Mouse (Mus musculus): ENCODE results near the gene Rab10. TPM values are rescaled to one million over a fixed set of nuclear protein-coding genes. Genes with fewer than 3 reads are reported as not detected.

Rab10 gene
- total RNA-seq (2022): 100 to 1,000 TPM; 138 to 152 (median 145) TPM

- DNase-seq (ENCODE audit: low spot score in 2 of 2): peak; percentile 98 to 99
These were observed at the start of gene Rab10 for GRCm38 (mm10) chr12:3309391-3310320. TSS of gene Rab10 (minus strand) at chr12:3309969.

GRCm38 (mm10) chr12:3359302-3359701, 49.5 kb upstream of the Rab10 start:
- DNase-seq (ENCODE audit: low spot score in 2 of 2): peak; percentile 61 to 87

GRCm38 (mm10) chr12:3356824-3357223, 47.1 kb upstream of the Rab10 start:
- DNase-seq (ENCODE audit: low spot score in 2 of 2): no peak

- DNase-seq (ENCODE audit: low spot score in 2 of 2): no peak
These were observed 45.3 kb upstream of the Rab10 start for GRCm38 (mm10) chr12:3355068-3355467.

- DNase-seq (ENCODE audit: low spot score in 2 of 2): no peak
These were observed 42.4 kb upstream of the Rab10 start for GRCm38 (mm10) chr12:3352216-3352615.

GRCm38 (mm10) chr12:3350136-3350535, 40.4 kb upstream of the Rab10 start:
- no peak for DNase-seq (ENCODE audit: low spot score in 2 of 2)

- DNase-seq (ENCODE audit: low spot score in 2 of 2): no peak
These were observed 39.6 kb upstream of the Rab10 start for GRCm38 (mm10) chr12:3349387-3349786.

- DNase-seq (ENCODE audit: low spot score in 2 of 2): no peak
These were observed 37.9 kb upstream of the Rab10 start for GRCm38 (mm10) chr12:3347682-3348081.

GRCm38 (mm10) chr12:3345038-3345437, 35.3 kb upstream of the Rab10 start:
- DNase-seq (ENCODE audit: low spot score in 2 of 2): no peak

- no peak for DNase-seq (ENCODE audit: low spot score in 2 of 2)
These were observed 34.4 kb upstream of the Rab10 start for GRCm38 (mm10) chr12:3344155-3344554.

- no peak for DNase-seq (ENCODE audit: low spot score in 2 of 2)
These were observed 29.2 kb upstream of the Rab10 start for GRCm38 (mm10) chr12:3338931-3339330.

- DNase-seq (ENCODE audit: low spot score in 2 of 2): no peak
These were observed 19.9 kb upstream of the Rab10 start for GRCm38 (mm10) chr12:3329677-3330076.

GRCm38 (mm10) chr12:3325232-3325631, 15.5 kb upstream of the Rab10 start:
- DNase-seq (ENCODE audit: low spot score in 2 of 2): no peak

GRCm38 (mm10) chr12:3323241-3323640, 13.5 kb upstream of the Rab10 start:
- DNase-seq (ENCODE audit: low spot score in 2 of 2): peak; percentile 71

- DNase-seq (ENCODE audit: low spot score in 2 of 2): no peak
These were observed 9.6 kb upstream of the Rab10 start for GRCm38 (mm10) chr12:3319377-3319776.

GRCm38 (mm10) chr12:3316937-3317336, 7.2 kb upstream of the Rab10 start:
- no peak for DNase-seq (ENCODE audit: low spot score in 2 of 2)

GRCm38 (mm10) chr12:3316083-3316482, 6.3 kb upstream of the Rab10 start:
- peak in 1 of 2 experiments; percentile 22 for DNase-seq (ENCODE audit: low spot score in 2 of 2)

GRCm38 (mm10) chr12:3312886-3313285, 3.1 kb upstream of the Rab10 start:
- no peak for DNase-seq (ENCODE audit: low spot score in 2 of 2)

GRCm38 (mm10) chr12:3310321-3310692, 538 bp upstream of the Rab10 start:
- DNase-seq (ENCODE audit: low spot score in 2 of 2): no peak

- peak; percentile 17 to 45 for DNase-seq (ENCODE audit: low spot score in 2 of 2)
These were observed 1.1 kb downstream of the Rab10 start for GRCm38 (mm10) chr12:3308541-3309241.

- DNase-seq (ENCODE audit: low spot score in 2 of 2): no peak
These were observed 2.2 kb downstream of the Rab10 start for GRCm38 (mm10) chr12:3307587-3307986.

- no peak for DNase-seq (ENCODE audit: low spot score in 2 of 2)
These were observed 4.5 kb downstream of the Rab10 start for GRCm38 (mm10) chr12:3305238-3305637.
